Mouse (Mus musculus) CD4-positive, CD25-positive, alpha-beta regulatory T cell, adult 4 months (primary cell): ENCODE measurements around the gene Casc1. TPM values are rescaled to one million over a fixed set of nuclear protein-coding genes. Genes with fewer than 3 reads are reported as not detected.

Source experiments
- ATAC-seq: one replicate; pipeline ENCODE4 v1.8.0; 2017
- polyA plus RNA-seq, 2 experiments: library from polyadenylated mRNA; unstranded; fragments of 100-300 nt; shearing (Covaris generic); gene quantifications; one replicate each; pipeline ENCODE4 v1.2.1; 2017

Casc1 gene
- polyA plus RNA-seq = under 1 TPM; 0.24 to 0.41 TPM

DNA sequence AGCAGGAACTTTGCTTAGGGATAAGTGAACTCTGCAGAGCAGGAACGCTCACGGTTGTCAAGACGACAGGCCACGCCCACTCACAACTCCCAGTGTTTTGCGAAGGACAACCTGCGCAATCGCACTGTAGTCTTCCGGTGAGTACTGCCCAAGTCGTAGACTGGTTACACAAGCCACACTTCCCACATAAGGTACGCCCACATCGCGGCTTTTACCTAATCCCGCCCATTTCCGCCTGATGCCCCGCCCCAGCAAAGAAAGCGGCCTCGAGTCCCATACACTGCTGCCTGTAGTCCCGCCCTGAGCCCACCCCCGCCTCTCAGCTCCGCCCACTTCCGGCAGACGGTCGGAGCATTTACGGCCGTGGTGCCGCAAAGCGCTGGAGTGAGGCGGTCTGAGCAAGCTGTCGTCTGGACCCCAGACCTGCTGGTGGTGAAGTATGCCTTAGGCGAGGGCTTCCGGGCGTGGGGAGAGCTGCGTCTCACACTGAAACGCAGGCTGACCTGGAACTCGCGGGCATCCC, at the start of gene Casc1, which contains the start of gene Etfrf1:
Casc1 (minus strand) TSS at position 190 of the 523 bp plus-strand sequence.
Etfrf1 (plus strand) TSS at position 319 of the 523 bp plus-strand sequence.
- ATAC-seq = peak; percentile 92

DNA sequence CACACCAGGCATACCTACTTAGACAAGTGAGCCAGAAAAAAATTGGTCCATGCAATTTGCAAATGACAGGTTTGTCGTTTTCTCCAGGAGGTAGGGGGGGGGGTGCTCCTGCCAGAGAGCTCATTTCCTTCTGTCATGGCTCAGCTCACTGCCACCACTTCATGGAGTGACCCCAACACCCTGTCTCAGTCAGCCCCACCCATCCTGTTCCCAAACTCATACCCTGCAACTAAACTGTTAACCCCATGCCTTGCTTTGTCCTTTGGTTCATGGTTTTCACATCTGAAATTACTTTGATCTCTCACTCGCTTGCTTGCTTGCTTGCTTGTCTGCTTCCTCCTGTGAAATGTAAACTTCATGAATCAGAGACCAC, 45.9 kb upstream of the Casc1 start:
- no peak for ATAC-seq

DNA sequence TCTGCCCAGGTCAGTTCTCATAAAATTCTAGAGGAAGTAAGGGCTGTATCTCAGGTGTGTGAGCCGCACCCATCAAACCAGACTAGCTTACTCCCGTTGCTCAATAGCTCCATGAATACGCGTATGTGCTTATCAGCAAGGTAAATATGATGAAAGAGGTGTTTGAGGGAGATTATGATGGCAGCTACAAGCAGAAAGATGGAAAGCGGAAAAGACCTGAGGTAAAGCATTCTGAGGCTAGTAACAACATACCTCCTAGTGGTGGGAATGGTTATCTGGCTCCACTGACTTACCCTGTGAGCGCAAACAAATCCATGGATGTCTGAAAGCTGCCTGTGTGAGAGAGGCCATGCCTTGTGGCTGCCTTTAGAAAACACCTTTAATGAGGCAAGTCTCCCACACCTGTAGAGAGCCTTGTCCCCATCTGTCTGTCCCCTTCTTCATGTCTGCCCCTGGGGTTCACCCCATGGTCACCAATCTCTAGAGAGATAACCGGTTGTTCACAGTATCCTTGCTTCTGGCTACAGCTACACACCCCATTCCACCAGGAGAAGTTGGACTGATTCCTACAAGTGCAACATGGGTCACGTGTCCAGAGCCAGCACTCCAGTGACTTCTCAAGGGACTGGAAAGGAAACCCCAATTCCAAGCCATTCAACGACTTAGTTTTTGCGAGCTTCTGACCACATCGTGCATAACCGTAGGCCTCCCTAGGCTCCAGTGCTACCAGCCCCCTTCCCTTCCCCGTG, 45.3 kb upstream of the Casc1 start:
- ATAC-seq = no peak

DNA sequence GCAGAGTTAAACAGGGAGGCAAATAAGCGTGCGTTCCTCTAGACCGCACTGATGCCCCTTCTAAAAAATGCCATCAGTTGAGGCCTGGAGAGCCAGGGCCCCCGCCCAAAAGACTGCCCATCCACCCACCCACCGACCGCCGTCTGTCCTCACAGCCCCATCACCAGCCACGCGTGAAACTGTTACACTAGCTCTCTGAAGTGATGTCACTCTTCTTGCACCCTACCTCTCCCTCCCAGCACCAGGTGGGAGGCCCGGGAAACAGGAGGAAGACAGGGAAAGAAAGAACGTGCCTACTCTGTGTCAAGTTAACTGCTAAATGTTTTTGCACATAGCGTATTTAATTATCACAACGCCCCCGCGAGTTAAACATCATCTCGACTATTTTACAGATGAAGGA, 40.0 kb upstream of the Casc1 start:
- ATAC-seq = no peak

DNA sequence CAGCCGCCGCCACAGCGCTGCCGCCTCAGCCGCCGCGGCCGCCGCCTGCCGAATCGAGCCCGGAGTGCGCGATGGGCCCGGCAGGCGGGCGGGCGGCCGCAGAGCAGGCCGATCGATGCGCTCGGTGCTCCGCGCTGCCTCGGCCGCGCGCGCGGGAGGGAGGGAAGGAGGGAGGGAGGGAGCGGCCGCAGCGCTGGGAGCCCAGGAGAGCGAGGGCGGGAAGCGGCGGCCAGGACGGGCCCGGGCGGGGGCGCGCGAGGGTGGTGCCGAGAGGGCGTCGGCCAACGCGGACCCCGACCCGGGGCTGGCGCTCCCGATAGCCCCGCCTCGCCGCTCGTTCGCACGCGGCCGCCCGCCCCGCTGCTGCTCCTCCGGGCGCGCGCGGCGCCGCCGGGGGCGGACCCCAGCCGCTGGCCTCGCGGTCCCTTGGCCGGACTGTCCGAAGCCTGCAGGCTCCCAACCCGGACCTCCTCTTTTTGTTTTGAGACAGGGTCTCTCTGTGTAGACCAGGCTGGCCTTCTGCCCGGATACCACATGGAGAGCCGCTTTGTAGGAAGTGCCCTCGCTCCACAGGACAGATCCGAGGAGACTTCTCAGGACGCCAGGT, 39.5 kb upstream of the Casc1 start, which contains the start of gene Kras:
Kras (minus strand) TSS at position 55 of the 607 bp plus-strand sequence.
- ATAC-seq = peak; percentile 68

DNA sequence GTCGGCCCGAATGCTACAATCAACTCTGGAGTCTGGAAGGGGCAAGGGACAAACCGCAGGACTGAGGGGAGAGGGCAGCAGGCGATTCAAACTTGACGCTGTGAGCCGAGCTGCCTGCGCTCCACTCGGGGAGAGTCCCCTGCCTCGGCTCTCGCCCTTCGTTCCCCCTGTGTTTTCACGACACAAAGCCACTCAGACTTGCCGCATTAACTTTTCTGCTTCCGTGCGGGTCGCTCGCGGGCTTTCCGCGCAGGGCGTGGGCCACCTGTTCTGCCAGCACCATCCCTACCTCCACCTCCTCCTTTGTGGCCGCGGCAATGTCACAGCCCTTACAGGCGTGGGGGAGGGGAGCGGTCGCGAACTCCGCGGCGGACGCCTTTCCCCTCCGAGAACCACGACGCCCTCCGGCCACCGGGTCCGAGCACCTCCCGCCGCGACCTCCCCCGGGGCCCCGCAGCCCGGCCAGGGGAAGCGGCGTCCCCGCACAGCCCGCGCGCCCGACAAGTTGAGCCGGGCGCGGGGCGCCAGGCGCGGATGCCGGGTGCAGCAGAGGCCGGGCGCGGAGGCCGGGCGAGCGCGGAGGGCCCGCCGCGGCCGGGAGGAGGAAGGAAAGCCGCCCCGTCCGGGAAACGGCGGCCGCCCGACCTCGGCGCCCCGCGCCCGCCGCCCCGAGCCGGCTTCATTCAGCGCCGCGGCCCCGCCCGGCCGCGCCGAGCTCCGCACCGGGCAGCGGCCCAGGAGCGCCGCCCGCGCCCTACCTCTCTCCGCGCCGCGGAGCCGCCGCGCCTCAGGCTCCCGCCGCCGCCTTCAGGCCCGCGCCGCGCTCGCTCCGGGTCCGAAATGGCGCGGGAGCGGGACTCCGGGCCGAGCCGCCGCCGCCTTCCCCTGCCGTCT, 38.7 kb upstream of the Casc1 start:
- peak; percentile 70 for ATAC-seq

DNA sequence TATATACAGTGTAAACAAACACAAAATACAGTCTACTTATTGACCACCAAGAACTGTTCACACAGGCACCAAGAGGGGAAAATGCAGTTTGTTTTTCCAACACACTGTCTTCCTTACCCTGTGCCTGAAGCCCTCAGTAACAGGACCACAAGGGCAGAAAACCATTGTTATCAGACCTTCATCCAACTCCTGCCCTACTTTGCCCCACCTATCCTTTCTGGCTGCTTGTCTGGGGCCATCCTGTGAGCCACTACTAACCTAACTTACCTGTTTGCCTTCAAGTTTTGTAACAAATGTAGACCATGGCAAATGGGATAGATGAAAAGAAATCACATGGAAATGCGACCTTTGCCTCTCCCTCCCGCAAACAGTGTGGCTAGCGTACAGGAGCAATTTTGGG, 37.1 kb upstream of the Casc1 start:
- ATAC-seq = no peak

DNA sequence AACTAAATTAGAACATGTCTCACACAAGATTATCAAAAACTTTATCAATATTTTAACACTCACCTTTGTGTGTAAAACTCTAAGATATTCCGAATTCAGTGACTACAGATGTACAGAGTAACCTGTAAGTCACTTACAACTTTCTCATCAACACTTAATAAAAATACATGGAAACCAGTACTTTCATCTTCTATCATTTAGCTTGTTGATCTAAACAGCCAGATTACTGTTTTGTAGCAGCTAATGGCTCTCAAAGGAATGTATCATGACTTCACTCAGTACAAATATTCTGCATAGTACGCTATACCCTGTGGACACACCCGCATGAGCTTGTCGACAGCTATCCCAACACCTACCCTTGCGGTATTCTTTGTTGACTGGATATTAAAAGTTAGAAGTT, 36.0 kb upstream of the Casc1 start:
- no peak for ATAC-seq

DNA sequence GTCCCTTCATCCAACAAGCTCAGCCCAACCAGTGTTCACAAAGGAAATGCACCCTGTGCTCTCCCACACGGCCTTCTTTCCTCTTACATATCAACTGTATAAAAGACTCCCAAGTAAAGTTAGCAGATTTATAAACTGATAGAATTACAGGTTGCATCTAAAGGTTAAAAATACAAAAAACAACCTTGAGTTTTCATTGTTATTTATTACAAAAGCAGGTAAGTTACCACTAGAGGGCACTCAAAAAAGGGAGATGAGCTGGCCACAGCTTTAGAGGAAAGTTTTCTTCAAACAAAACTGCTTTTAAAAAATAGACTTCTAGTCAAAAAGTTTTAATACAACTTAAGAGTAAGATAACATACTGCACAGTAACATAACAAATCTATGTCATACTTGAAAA, 31.7 kb upstream of the Casc1 start:
- peak; percentile 49 for ATAC-seq

DNA sequence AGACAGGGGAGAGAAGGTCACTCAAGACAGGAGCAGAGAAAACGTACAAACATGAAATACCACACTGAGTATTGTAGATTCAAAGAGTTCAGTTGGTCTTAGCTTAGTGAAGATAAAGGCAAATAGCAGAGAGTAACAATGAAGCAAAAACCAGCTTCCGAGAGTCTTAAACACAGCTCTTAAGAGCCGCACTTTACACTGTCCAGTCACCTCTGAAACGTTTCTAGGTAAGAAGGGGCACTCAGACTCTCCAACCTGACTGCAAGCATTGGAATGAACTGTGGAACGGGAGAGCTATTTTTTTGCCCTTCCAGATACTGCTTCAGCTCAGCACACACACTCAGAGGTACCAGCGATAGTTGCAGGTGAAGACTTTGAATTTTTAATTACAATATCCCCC, 29.5 kb upstream of the Casc1 start:
- ATAC-seq = no peak

DNA sequence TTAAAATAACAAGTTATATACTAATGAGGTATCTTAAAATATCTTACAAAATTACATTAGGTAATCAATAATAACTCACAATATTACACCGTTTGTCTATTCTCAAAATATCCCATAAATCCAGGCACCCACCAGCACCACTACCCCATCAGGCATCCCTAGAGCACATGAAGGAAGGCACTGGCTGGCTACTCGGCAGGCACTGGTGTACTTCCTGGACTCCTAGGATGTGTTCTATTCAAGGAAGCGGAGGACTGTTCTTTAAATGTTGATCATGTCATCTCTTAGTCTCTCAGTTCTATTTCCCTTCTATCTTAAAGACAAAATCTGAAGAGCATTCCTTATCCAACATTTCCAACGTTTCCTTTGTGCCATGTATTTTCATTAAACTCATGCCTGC, 26.3 kb upstream of the Casc1 start:
- no peak for ATAC-seq

DNA sequence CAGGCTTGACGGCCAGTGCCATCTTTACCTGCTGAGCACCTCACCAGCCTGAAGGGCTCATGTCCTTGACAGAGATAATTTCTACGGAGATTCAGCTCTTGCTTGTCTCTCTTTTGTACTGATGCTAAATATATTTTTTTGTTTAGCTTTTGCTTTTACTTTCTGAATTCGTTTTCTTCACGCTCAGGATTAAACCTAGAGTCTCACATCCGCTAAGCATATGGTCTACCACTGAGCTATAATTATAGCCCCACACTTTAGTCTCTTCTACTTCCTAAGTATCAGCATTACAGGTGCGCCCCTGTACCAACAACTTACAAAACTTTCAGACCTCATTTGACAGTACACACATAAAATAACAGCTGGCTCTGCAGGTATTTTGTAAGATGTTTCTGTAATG, 24.6 kb upstream of the Casc1 start:
- ATAC-seq = peak; percentile 77

DNA sequence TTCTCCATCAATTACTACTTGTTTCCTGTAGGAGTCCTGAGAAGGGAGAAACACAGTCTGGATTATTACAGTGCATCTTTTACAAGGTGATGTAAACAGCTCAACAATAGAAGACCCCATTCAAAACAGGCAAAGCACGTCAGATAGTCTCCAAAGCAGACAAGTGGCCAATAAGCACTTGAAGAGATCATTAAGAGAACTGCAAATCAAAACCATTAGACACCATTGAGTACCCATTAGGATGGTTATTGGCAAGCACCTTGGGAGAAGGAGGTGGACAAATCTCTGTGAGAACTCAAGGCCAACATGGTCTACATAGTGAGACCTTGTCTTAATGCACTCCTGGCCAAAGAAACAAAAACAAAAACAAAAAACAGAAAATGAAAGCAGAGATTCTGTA, 23.6 kb upstream of the Casc1 start:
- no peak for ATAC-seq

DNA sequence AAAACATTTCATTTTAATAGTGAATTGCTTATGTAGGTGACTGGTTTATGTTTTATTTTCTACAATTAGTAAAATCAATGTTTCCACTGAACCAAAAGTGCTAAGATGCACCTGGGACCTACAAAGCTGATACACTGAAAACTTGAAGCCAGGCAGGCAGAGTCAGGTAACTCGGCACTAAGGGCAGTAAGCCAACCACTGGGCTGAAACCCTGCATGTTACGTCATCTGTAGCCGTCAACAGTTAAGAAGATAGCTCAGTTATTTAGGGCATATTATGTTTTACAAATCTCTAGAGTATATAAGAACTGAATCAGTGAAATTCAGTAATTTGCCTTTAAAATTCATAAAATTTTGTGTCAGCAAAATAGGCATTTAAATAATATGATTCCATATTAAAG, 15.5 kb upstream of the Casc1 start:
- no peak for ATAC-seq

DNA sequence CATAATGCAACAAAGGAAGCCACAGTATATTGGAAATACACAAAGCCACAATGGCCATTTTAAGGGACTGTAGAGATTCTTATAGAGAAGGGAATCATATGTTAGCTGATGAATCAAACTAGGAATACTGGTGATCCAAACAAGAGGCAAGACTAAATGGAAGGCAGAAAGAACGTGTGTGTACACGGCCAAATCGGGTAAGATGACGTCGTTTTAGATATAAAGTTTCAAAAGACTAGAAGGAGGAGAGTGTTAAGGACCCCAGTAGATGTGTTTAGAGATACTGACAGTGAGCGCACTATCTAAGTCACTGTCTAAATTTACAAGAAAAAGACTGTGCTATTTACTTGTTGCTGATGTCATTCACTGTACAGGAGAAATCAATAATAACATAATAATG, 13.4 kb upstream of the Casc1 start:
- no peak for ATAC-seq

DNA sequence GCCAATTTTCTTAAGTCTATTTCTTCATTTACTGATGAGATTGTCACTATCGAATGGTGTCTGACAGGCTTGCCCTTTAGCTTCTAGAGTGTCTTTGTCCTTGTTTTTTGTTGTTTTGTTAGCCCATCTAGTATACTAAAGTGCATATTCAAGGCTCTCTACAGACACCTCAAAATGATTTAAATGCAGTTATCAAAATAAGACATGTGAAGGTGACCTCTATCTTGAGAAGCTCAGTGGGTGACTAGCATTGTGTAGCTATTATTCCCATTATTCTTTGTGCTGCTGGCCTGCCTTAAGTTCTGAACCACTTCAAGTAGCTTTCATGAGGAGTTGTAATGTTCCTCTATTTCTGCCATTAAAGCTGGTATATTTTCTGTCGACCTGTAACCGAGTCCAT, 5.0 kb upstream of the Casc1 start:
- no peak for ATAC-seq

DNA sequence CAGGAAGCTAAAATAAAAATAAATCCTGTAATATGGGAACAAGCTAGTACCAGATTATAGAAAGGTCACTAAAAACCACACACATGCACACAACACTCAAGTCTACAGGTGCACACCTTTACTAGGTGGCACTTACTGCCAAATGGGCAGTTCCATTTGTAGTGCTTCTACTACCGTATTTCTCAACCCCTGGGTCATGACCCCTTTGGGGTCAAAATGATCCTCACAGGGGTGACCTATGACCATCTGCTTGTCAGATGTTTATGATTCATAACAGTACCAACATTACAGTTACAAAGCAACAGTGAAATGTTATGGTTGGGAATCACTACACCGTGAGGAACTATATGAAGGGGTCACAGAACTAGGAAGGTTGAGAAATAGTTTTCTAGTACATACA, 3.1 kb upstream of the Casc1 start:
- ATAC-seq = no peak

DNA sequence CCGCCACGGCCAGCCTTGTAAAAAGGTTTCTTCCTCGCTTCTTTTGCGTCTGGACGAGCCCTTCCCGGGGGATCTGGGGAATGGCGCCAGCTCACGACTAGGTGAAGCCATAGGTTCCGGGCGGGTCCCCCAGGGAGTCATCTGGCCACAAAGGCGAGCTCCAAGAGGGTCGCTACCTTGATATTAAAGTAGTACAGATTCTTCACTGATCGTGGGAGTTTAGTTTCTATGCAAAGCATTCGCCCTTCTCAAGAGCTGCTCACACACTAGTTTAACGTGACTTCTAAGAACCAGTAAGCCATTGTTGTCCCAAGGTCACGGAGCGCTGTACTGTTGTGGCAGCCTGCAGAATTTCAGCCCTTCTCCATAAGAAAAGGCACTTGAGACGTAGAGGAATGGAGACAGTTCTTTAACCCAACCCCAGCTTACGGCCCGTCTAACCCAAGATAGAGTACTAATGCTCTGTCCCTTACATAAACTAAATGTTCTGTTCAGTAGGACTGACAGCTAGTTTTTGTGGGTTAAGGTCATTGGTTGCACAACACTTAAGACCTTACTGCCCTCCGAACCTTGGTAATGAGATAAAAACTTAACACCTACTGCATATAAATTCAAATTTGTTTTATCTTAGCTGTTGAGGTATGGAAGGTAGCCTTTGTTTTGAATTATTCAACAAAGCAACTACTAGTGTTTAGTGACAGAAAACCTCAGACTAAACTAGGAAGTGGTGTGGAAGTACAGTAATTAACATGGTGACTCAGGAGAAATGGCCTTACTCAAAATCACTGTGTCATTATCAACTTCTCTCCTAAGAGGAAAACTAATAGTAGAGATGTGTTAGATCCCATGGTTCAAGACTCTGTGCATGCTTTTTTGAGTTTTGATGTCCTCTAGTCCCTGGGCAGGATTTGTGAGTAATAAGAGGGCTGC, 836 bp upstream of the Casc1 start:
- peak; percentile 9 for ATAC-seq

DNA sequence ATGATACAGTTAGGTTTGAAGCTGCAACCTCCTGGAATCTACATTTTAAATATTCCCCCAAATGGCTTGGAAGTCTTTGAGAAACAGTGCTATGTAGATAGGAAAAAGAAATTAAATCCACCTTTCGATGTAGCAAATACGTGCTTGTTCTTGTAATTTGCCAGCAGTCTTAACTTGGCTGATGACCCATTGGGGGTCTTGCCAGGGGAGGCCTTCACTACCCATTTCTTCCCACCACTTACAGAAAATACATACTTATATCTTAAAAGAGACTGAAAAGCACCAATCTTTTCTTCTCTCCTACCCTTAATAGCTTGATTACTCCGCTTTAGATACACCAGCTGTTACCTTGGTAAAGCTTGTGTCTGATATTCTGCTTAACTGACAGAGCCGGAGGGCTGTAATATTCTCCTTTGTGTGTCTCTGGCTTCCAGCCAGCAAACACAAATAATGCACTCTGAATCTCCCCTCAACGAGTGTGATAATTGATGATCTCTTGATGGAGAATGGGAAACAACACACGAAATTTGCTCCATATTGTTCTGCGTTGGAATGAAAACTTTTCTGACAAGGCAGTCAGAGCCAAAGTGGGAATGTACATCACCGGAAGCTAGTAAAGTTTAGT, 637 bp downstream of the Casc1 start:
- ATAC-seq = no peak

DNA sequence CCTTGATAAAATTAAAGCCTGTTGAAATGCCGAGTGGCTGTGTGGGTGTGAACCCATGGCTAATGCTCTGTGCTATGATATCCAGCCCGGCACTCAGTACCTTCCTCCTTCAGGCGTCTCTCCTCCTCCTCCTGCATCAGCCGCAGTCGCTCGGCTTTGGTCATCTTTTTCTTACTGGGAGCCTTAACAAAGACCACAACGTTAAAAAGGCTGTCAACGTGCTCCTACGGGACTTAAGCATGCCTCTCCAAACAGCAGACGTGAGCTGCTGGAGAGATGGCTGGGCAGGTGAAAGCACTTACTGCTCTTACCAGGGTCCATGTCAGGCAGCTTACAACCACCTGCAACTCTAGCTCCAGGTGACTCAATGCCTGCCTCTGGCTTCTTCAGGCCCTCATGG, 5.7 kb downstream of the Casc1 start:
- ATAC-seq = no peak

DNA sequence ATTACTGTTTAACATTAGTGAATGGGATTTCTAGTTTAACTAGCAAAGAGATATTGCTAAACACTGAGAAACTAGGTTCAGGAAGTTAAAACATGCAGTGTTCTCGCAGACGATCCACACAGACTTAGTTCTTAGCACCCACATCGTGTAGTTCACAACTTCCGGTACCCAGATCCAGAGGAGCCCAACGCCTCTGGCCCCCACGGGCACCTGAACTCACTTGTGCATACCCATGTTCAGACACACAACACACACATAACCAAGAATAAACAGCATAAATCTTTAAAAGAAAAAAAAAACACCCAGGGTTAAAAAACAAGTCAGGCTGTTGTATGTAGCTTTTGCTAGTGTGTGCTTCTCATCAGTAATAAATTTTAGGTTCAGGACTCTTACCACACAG, 6.4 kb downstream of the Casc1 start:
- ATAC-seq = no peak
